Mouse (Mus musculus) forebrain, embryonic 12.5 days (tissue): ENCODE measurements around the gene Traf5. TPM values are rescaled to one million over a fixed set of nuclear protein-coding genes. Genes with fewer than 3 reads are reported as not detected.

Source experiments
- ATAC-seq: fragments of 200-750 bp; cut with Nextera tagmentation; 2 replicates; pipeline ENCODE4 v1.8.0; 2017; ENCODE audit warnings: moderate TSS enrichment; ENCODE audit not compliant: low FRiP score
- H3K27ac ChIP-seq: fragments of 300-500 bp; sonication (generic); 2 replicates; pipeline ENCODE4 v1.5.1; 2016; ENCODE audit warnings: mild to moderate bottlenecking
- H3K27me3 ChIP-seq: fragments of 300-500 bp; sonication (generic); 2 replicates; pipeline ENCODE4 v1.6.1; 2016; ENCODE audit warnings: mild to moderate bottlenecking
- H3K36me3 ChIP-seq: fragments of 300-500 bp; sonication (generic); replicated peaks from 2 replicates; pipeline ENCODE4 v1.6.1; 2016; ENCODE audit warnings: mild to moderate bottlenecking
- H3K4me1 ChIP-seq: fragments of 300-500 bp; sonication (generic); 2 replicates; pipeline ENCODE4 v1.6.1; 2016
- H3K4me2 ChIP-seq: fragments of 300-500 bp; sonication (generic); 2 replicates; pipeline ENCODE4 v1.6.1; 2016; ENCODE audit warnings: mild to moderate bottlenecking, moderate library complexity
- H3K4me3 ChIP-seq: fragments of 300-500 bp; sonication (generic); replicated peaks from 2 replicates; pipeline ENCODE4 v1.5.1; 2016; ENCODE audit warnings: mild to moderate bottlenecking
- H3K9ac ChIP-seq: fragments of 300-500 bp; sonication (generic); 2 replicates; pipeline ENCODE4 v1.6.1; 2016; ENCODE audit warnings: mild to moderate bottlenecking
- H3K9me3 ChIP-seq: fragments of 300-500 bp; sonication (generic); 2 replicates; pipeline ENCODE4 v1.6.1; 2016
- WGBS: fragments of 180-500 bp; shearing (Covaris S2); methylation state at CpG from one replicate; pipeline ENCODE4 v1.1.7; 2016; 5-methylcytosine and 5-hydroxymethylcytosine counted together
- microRNA-seq: library from miRNA; unstranded; fragments of <30 nt; microRNA quantifications from one replicate; pipeline ENCODE4, GENCODE M21; 2017
- polyA plus RNA-seq: library from polyadenylated mRNA; unstranded; fragments of >200 nt; fragmentation: Nextera tagmentation; extraction: Ambion mirVana; gene quantifications from 2 replicates; pipeline ENCODE4 v1.2.1, GENCODE M21; 2016

Gene Traf5
- polyA plus RNA-seq, 1 experiment from 2014 or later: 4.5 TPM

DNA sequence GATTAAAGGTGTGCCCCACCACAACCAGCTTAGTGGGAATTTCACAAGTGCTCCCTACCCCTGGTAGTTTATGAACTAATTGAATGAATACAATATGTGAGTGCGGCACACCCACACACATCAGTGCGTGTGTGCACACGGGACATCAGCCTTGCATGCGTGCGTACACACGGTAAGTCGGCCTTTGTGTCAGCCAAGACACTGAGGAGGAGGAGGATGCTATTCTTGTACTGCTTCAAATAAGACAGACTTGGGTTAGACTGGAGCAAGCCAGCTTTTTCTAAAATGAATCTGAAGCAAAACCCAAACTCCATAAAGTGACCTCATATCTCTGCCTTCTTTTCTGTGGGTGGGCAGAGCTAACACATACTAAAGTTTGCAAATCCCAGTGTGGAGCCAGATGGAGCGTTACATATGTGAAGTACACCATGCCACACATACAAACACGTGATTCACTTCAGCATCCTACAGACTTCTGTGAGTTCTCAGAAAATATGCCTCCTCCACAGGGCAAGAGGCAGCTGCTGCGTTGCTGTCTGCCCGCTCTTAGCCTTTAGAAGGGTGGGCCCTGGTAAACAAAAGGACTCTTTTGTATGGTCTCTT lies 139.5 kb downstream of the Traf5 start:
- Histone ChIP-seq H3K4me3 (no peak overlapping the region), H3K27me3 (no peaks in the 10 kb centered on the region), H3K9me3 (no peaks in the 10 kb centered on the region), H3K27ac (no peak overlapping the region), H3K36me3 (no peaks in the 10 kb centered on the region), H3K4me1 (no peaks in the 10 kb centered on the region; the same call in 1 of the 2 replicates), H3K4me2 (no peak overlapping the region), H3K9ac (no peak overlapping the region)
- ATAC-seq: no peak
- 87% methylated on average over 11 of the region's 11 CpGs for WGBS

DNA sequence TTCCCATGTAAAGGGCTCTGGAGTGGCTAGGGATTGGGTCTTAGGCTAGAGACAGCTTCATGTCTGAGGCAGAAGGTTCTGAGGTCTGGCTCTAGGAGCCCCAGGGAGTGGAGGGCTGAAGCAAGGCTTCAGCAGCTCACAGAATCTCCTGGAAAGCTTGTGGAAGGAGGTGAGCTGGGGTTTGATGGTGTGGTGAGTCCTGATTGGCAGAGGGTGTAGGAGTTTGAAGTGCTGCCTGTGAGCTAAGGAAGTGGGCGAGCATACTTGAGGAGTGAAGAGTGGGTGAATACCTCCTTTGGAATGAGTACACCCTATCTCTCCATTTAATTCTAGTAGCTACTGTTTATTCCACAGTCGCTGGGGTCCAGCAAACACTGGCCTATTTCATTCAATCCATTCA lies 141.7 kb downstream of the Traf5 start:
- Histone ChIP-seq H3K27me3 (no peaks in the 10 kb centered on the region), H3K4me3 (no peak overlapping the region), H3K4me2 (no peak overlapping the region), H3K9me3 (no peaks in the 10 kb centered on the region), H3K4me1 (no peaks in the 10 kb centered on the region), H3K36me3 (no peaks in the 10 kb centered on the region), H3K9ac (no peak overlapping the region), H3K27ac (no peak overlapping the region)
- no peak for ATAC-seq
- WGBS: 79% methylated on average over 2 of the region's 2 CpGs

DNA sequence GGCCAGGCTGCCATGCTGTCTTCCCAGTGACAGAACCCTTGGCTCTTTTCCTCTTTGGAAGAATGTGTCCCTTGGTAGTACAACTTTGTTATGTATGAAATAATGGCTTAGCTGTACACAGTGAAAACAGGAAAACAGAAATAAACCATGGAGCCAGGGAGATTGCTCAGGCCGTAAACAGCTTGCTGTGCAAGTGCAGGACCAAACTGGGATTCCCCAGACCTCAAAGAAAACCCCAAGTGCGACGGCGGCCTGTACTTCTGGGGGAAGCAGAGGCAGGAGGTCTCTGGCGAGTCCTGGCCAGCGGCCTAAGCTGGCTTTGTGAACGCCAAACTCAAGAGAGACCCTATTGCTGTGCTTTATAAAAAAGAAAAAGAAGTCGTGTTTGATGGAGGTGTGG lies 143.8 kb downstream of the Traf5 start:
- Histone ChIP-seq H3K9ac (no peak overlapping the region), H3K27ac (no peak overlapping the region), H3K9me3 (no peaks in the 10 kb centered on the region), H3K27me3 (no peaks in the 10 kb centered on the region), H3K36me3 (no peaks in the 10 kb centered on the region), H3K4me2 (no peak overlapping the region), H3K4me1 (no peaks in the 10 kb centered on the region), H3K4me3 (no peak overlapping the region)
- WGBS: 78% methylated on average over 8 of the region's 8 CpGs
- no peak for ATAC-seq

DNA sequence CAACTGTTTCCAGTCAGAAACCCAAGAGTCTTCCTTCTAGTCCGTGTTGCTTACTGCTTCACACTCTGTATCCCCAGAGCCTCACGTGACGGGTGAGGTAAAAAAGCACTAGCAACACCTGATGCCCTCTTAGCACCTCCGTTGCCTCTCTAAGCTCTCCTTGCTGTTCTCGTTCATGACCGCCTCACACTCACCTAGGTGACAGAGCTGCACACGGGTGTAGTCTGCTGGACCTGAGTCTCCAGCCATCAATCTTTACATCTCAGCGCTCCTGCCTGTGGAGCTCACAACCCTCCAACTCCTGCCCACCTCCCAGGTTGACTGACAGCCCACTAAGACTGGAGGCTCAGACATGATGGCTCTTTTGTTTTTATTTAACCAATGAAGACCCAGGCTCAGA lies 144.6 kb downstream of the Traf5 start:
- H3K4me1 ChIP-seq: no peaks in the 10 kb centered on the region
- no peak overlapping the region for H3K4me2 ChIP-seq
- H3K4me3 ChIP-seq: no peak overlapping the region
- no peaks in the 10 kb centered on the region for H3K27me3 ChIP-seq
- no peaks in the 10 kb centered on the region for H3K36me3 ChIP-seq
- no peak overlapping the region for H3K27ac ChIP-seq
- H3K9ac ChIP-seq: no peak overlapping the region
- ATAC-seq: no peak
- WGBS: 72% methylated on average over 8 of the region's 8 CpGs
- H3K9me3 ChIP-seq: no peaks in the 10 kb centered on the region

Small RNA genes lying within 50 kb of the gene (microRNA-seq; reads per million reads assigned to microRNA genes)
- not detected for gene Mir3473c

Other genes with a start within 250 kb of the Traf5 start
- 2.4 and 4.2 TPM in 2 replicates for gene Slc30a1, start 185.8 kb downstream of the Traf5 start, polyA plus RNA-seq
- 2.2 and 2.3 TPM in 2 replicates for gene Rd3, start 115.2 kb downstream of the Traf5 start, polyA plus RNA-seq
- gene Rcor3, start 45.5 kb upstream of the Traf5 start, polyA plus RNA-seq: 19.2 and 20.1 TPM in 2 replicates
- gene Kcnh1, start 98.2 kb upstream of the Traf5 start, polyA plus RNA-seq: 0.57 and 0.86 TPM in 2 replicates